Mouse (Mus musculus) heart, postnatal 0 days (tissue): Measurements from ENCODE around the gene Kctd19. TPM values are rescaled to one million over a fixed set of nuclear protein-coding genes. Genes with fewer than 3 reads are reported as not detected.

Experiments used
- ATAC-seq: fragments of 200-750 bp; cut with Nextera tagmentation; 2 replicates; pipeline ENCODE4 v1.8.0; 2017; ENCODE audit warnings: low read depth, moderate number of reproducible peaks, moderate library complexity; ENCODE audit not compliant: insufficient read depth
- DNase-seq: peaks from one replicate; pipeline ENCODE4 v3.0.0-alpha.2; 2016; ENCODE audit warnings: low spot score
- H3K27ac ChIP-seq: fragments of 300-500 bp; sonication (generic); 2 replicates; pipeline ENCODE4 v1.5.1; 2014; ENCODE audit warnings: low read depth, mild to moderate bottlenecking
- H3K27me3 ChIP-seq: fragments of 300-500 bp; sonication (generic); 2 replicates; pipeline ENCODE4 v1.6.1; 2014; ENCODE audit warnings: low read length, mixed read lengths; ENCODE audit not compliant: control insufficient read depth, insufficient read depth
- H3K36me3 ChIP-seq: fragments of 300-500 bp; sonication (generic); replicated peaks from 2 replicates; pipeline ENCODE4 v1.6.1; 2014; ENCODE audit warnings: low read length, mixed read lengths; ENCODE audit not compliant: control insufficient read depth, insufficient read depth
- H3K4me1 ChIP-seq: fragments of 300-500 bp; sonication (generic); 2 replicates; pipeline ENCODE4 v1.6.1; 2014; ENCODE audit warnings: antibody characterized with exemption; ENCODE audit not compliant: control insufficient read depth, insufficient read depth
- H3K4me2 ChIP-seq: fragments of 300-500 bp; sonication (generic); 2 replicates; pipeline ENCODE4 v1.6.1; 2014; ENCODE audit warnings: low read depth, mild to moderate bottlenecking, low read length, moderate library complexity
- H3K4me3 ChIP-seq: fragments of 300-500 bp; sonication (generic); 2 replicates; pipeline ENCODE4 v1.5.1; 2014; ENCODE audit warnings: low read depth, low read length
- H3K9ac ChIP-seq: fragments of 300-500 bp; sonication (generic); replicated peaks from 2 replicates; pipeline ENCODE4 v1.6.1; 2014; ENCODE audit warnings: low read depth, low read length, mixed read lengths
- H3K9me3 ChIP-seq: fragments of 300-500 bp; sonication (generic); replicated peaks from 2 replicates; pipeline ENCODE4 v1.6.1; 2016; ENCODE audit warnings: low read length; ENCODE audit not compliant: control insufficient read depth
- CTCF ChIP-seq: IDR thresholded peaks from 2 replicates; pipeline ENCODE4 v1.5.1; 2016; ENCODE audit warnings: antibody characterized with exemption, control low read depth, low read depth
- EP300 ChIP-seq: IDR thresholded peaks from 2 replicates; pipeline ENCODE4 v1.6.1; 2016; ENCODE audit warnings: antibody characterized with exemption, low read depth
- WGBS: fragments of 180-500 bp; shearing (Covaris S2); extraction: QIAGEN DNeasy Blood & Tissue Kit; methylation state at CpG from one replicate; pipeline ENCODE4 v1.1.7; 2014; 5-methylcytosine and 5-hydroxymethylcytosine counted together
- polyA plus RNA-seq: library from polyadenylated mRNA; unstranded; fragments of >200 nt; fragmentation: Nextera tagmentation; extraction: Ambion mirVana; gene quantifications from 2 replicates; pipeline ENCODE4 v1.2.1, GENCODE M21; 2015
- total RNA-seq: library from RNA; depleted of rRNA; stranded (reverse); fragments of >200 nt; gene quantifications from 2 replicates; pipeline ENCODE4 v1.2.3, GENCODE M21; 2014; ENCODE audit warnings: low replicate concordance

Gene Kctd19
- total and polyA plus RNA-seq, 2 experiments from 2014 or later: not detected

GRCm38 (mm10) chr8:105353583-105354135 is 59.6 kb downstream of the Kctd19 start:
- DNase-seq (no peak), ATAC-seq (no peak; the same call in 1 of the 2 replicates)
- Histone ChIP-seq H3K4me3 (no peak overlapping the region), H3K9ac (no peak overlapping the region), H3K4me1 (peaks cover 9% of the 10 kb centered on the region; the same call in 1 of the 2 replicates), H3K27me3 (no peaks in the 10 kb centered on the region), H3K4me2 (no peak overlapping the region), H3K9me3 (no peaks in the 10 kb centered on the region), H3K36me3 (no peaks in the 10 kb centered on the region), H3K27ac (no peak overlapping the region)
- TF ChIP-seq EP300 (no peak), CTCF (no peak)
- 61% methylated on average over 8 of the region's 8 CpGs for WGBS

GRCm38 (mm10) chr8:105350186-105350585 is 63.1 kb downstream of the Kctd19 start:
- no peak overlapping the region for H3K27ac ChIP-seq
- no peak overlapping the region for H3K4me3 ChIP-seq
- no peaks in the 10 kb centered on the region for H3K27me3 ChIP-seq
- DNase-seq (no peak), ATAC-seq (no peak)
- 21% methylated on average over 7 of the region's 7 CpGs for WGBS
- no peak overlapping the region for H3K9ac ChIP-seq
- peaks cover 28% of the 10 kb centered on the region for H3K4me1 ChIP-seq
- no peaks in the 10 kb centered on the region for H3K36me3 ChIP-seq
- peak overlapping the region; percentile 95 for H3K4me2 ChIP-seq
- no peak for TF ChIP-seq CTCF
- H3K9me3 ChIP-seq: no peaks in the 10 kb centered on the region

- peak overlapping the region; percentile 79 for H3K4me3 ChIP-seq
- no peak for DNase-seq
- H3K36me3 ChIP-seq: no peaks in the 10 kb centered on the region
- 1% methylated on average over 35 of the region's 48 CpGs for WGBS
- no peaks in the 10 kb centered on the region for H3K9me3 ChIP-seq
- no peak for ATAC-seq
- H3K9ac ChIP-seq: peak overlapping the region; percentile 47
- no peak overlapping the region for H3K27ac ChIP-seq
- no peaks in the 10 kb centered on the region for H3K27me3 ChIP-seq
- peaks cover 34% of the 10 kb centered on the region for H3K4me1 ChIP-seq
- no peak for TF ChIP-seq CTCF
- TF ChIP-seq EP300: no peak
- H3K4me2 ChIP-seq: peak overlapping the region; percentile 95
These were observed 64.1 kb downstream of the Kctd19 start for GRCm38 (mm10) chr8:105349096-105349771.

DNA sequence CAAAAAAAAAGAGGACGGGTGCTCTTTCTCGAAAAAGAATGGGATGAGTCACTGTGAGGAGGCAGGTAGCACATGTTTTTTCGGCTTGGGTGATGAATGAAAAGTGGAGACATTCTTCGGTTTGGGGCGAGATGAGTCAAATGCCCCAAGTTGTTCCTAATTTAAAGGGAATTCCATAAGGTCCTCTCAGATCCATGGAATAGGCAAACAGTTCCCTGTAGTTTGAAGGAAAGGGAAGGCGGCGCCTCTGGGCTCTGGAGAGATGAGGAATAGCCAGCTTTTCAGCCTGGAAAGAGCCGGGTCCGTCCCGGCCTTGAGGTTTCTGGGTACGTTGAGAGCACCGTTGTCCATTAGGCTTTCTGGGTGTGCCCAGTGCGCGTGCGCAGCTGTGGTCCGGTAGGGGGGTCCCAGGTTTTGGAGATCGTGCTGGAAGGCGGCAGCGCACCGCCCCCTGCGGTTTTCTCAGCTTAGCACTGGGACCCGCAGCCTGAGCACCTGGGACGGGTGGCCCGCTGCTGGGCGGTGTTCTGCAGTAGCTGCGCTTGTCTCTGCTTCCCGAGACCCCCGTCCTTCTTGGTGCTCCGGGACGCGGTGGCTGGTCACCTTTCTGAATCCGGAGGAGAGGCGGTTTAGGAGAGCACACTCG is 64.7 kb downstream of the Kctd19 start, which contains the start of gene Slc9a5:
Slc9a5 (plus strand) TSS at position 394 of the 646 bp plus-strand sequence.
- ATAC-seq (no peak), DNase-seq (no peak)
- TF ChIP-seq CTCF (no peak), EP300 (no peak)
- peak within 1 kb of the TSS; percentile 79 for H3K4me3 ChIP-seq
- WGBS: under 1% methylated on average over 34 of the region's 34 CpGs
- H3K9ac ChIP-seq: peak within 1 kb of the TSS; percentile 67
- H3K4me1 ChIP-seq: peaks cover 34% of the 10 kb centered on the region
- H3K9me3 ChIP-seq: no peaks in the 10 kb centered on the region
- H3K27me3 ChIP-seq: no peaks in the 10 kb centered on the region
- H3K4me2 ChIP-seq: peak within 1 kb of the TSS; percentile 95
- peak within 1 kb of the TSS; percentile 76 for H3K27ac ChIP-seq
- H3K36me3 ChIP-seq: no peaks in the 10 kb centered on the region

DNA sequence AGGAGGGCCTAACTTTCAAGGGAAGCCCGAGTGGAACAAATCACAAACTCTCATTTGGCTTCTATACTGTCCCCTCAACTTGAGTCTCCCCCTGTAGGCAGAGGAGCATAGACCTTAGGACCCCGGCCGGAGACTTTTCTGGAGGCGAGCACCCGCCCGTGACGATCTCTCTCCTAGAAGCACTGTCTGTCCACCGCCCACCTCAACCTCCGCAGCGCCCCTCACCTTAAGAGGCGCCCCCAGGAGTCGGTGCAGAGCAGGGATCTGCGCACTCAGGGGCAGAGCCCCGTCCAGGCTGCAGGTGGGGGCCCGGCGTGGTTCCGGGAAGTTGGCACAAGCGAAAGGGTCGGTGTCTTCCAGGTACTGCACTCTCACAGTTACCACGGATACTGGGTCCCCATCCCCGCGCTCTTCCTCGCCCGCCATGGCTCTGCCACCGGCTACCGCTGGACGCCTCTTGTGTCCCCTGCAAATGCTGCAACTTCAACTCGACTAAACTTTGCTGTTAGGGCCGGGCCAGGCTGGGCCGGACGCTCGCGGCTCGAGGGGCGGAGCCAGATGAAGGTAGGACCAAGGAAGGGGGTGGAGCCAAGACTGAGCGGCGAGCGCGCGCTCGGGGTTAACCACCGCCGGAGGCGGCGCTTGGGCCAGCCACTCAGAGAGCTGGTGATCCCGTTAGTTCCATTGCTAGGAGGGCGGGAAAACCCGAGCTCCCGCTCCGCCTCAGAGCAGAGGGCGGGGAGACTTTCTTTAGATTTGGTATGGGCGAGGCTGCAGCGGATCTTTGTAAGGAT is 65.7 kb downstream of the Kctd19 start, which contains the start of gene Fhod1:
Fhod1 (minus strand) TSS at position 526 of the 794 bp plus-strand sequence.
- no peaks in the 10 kb centered on the region for H3K9me3 ChIP-seq
- ATAC-seq: peak; percentile 85

More for the DNA sequence above, 65.7 kb downstream of the Kctd19 start, which contains the start of gene Fhod1:
- Histone ChIP-seq H3K4me1 (peaks cover 34% of the 10 kb centered on the region), H3K9ac (peak within 1 kb of the TSS; percentile 67), H3K27ac (peak within 1 kb of the TSS; percentile 76), H3K4me3 (peak within 1 kb of the TSS; percentile 79), H3K4me2 (peak within 1 kb of the TSS; percentile 95), H3K27me3 (no peaks in the 10 kb centered on the region), H3K36me3 (no peaks in the 10 kb centered on the region)
- peak; percentile 97 for DNase-seq
- TF ChIP-seq CTCF: no peak
- TF ChIP-seq EP300: no peak
- under 1% methylated on average over 53 of the region's 53 CpGs for WGBS
